Mouse (Mus musculus) cerebellum, adult 2 months (tissue): ENCODE data around the gene Gna11. TPM values are rescaled to one million over a fixed set of nuclear protein-coding genes. Genes with fewer than 3 reads are reported as not detected.
A peak's percentile ranks its signal among the peaks of the same experiment; 100 is the strongest.

Experiments
- DNase-seq, 2 experiments: peaks; one replicate each; pipeline ENCODE4 v3.0.0; 2021
- H3K27ac ChIP-seq: fragments of 200-500 bp; 2 replicates; pipeline ENCODE4 v1.5.1; 2012; ENCODE audit warnings: low read length, control low read depth, inconsistent platforms; ENCODE audit not compliant: insufficient read depth
- H3K27me3 ChIP-seq: fragments of 200-500 bp; 2 replicates; pipeline ENCODE4 v1.6.1; 2012; ENCODE audit warnings: inconsistent platforms, mild to moderate bottlenecking, low read length, moderate library complexity; ENCODE audit not compliant: control insufficient read depth, insufficient read depth
- H3K4me1 ChIP-seq: fragments of 200-500 bp; 2 replicates; pipeline ENCODE4 v1.6.1; 2011; ENCODE audit warnings: low read length; ENCODE audit not compliant: control insufficient read depth, insufficient read depth
- H3K4me3 ChIP-seq: fragments of 200-500 bp; replicated peaks from 2 replicates; pipeline ENCODE3; 2011; ENCODE audit warnings: mild to moderate bottlenecking, low read depth, low read length, control low read depth; ENCODE audit not compliant: insufficient read depth
- CTCF ChIP-seq: fragments of 200-500 bp; IDR thresholded peaks from 2 replicates; pipeline ENCODE4 v1.5.1; 2011; ENCODE audit warnings: low read depth, mild to moderate bottlenecking, control low read depth, low read length, moderate library complexity, borderline replicate concordance; ENCODE audit not compliant: insufficient read depth
- POLR2A ChIP-seq: fragments of 200-500 bp; IDR thresholded peaks from 2 replicates; pipeline ENCODE4 v1.6.1; 2011; ENCODE audit warnings: low read length, control low read depth, borderline replicate concordance; ENCODE audit not compliant: insufficient read depth
- WGBS: fragments of 180-500 bp; shearing (Covaris S2); methylation state at CpG from one replicate; pipeline ENCODE4 v1.1.7; 2018; 5-methylcytosine and 5-hydroxymethylcytosine counted together
- polyA plus RNA-seq: library from polyadenylated mRNA; depleted of rRNA; stranded (reverse); fragments of >200 nt; gene quantifications from 2 replicates; pipeline ENCODE4 v1.2.3, GENCODE M21; 2012

The Gna11 gene
- polyA plus RNA-seq, 1 experiment: 107 TPM

DNA sequence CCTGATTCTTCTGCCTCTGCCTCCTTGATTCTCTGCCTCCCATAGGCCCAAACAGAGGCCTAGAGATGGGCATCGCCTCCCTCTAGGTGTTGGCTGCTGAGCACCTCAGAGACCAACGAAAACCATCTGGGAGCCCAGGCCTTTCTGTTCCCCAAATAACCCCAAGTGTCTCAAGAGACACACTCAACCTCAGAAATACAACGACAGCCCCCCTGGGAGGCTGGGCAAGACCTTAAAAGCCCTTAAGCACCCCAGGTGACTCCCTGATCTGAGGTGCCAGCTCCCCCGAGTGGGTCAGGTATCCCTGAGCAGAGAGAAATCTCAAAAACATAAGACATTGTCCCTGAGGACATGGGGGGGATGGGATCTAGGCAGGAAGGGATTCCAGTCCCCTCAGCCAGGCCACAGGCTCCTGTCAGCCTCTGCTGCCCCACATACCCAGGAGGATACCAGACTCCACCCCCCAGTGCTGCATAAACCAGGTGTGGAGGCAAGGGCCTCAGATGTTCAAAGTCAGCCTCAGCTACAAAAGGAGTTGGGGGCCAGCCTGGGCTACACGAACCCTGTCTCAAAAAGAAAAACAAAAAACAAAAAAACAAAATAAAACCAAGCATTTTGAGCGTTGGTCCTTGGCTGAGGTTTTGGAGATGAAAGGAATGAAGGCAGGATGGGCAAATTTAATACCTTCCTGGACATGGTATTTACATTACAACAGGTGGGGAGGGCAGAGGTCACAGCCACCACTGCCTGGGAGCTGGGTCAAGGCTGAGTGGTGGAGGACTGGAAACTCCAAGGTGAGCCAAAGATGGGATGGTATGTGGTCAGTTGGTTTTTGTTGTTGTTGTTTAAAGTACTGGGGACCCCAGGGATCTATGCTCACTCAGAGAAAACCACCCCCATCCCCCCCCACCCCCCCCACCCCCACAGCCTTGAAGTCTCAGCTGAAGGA, 9.1 kb upstream of the Gna11 start:
- 80% methylated on average over 6 of the region's 6 CpGs for WGBS

DNA sequence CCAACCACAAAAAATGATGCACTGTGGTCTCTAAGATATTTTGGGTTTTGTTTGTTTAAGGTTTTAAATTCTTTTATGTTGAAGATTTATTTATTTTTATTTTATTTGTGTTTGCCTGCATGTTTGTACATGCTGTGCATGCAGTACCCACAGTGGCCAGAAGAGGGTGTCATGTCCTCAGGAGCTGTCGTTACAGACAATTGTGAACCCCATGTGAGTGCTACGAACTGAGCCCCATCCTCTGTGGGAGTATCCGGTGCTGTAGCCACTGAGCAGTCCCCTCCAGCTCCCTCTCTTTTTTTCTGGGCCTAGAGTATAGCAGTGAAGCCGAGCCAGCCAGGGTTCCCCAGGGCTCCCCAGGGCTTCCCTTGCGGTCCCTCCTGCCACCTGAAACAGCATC, 8.2 kb upstream of the Gna11 start:
- no peak overlapping the region for H3K27ac ChIP-seq
- DNase-seq: no peak

More for the DNA sequence above, 9.1 kb upstream of the Gna11 start:
- no peak for TF ChIP-seq CTCF
- no peak for TF ChIP-seq POLR2A
- Histone ChIP-seq H3K4me1 (no peaks in the 10 kb centered on the region; the same call in 1 of the 2 replicates), H3K27ac (no peak overlapping the region), H3K4me3 (no peak overlapping the region), H3K27me3 (no peaks in the 10 kb centered on the region)
- DNase-seq: no peak

GRCm38 (mm10) chr10:81551597-81552102, 6.7 kb upstream of the Gna11 start:
- no peaks in the 10 kb centered on the region; the same call in 1 of the 2 replicates for H3K4me1 ChIP-seq
- no peak overlapping the region for H3K27ac ChIP-seq
- peak; percentile 78 to 81 for DNase-seq
- no peaks in the 10 kb centered on the region for H3K27me3 ChIP-seq
- 2% methylated on average over 12 of the region's 12 CpGs for WGBS
- TF ChIP-seq CTCF (peak; percentile 88), POLR2A (no peak)
- H3K4me3 ChIP-seq: no peak overlapping the region

More for the DNA sequence above, 8.2 kb upstream of the Gna11 start:
- Histone ChIP-seq H3K4me3 (no peak overlapping the region), H3K27me3 (no peaks in the 10 kb centered on the region), H3K4me1 (no peaks in the 10 kb centered on the region; the same call in 1 of the 2 replicates)
- TF ChIP-seq POLR2A (no peak), CTCF (peak; percentile 62)
- 86% methylated on average over 5 of the region's 5 CpGs for WGBS

DNA sequence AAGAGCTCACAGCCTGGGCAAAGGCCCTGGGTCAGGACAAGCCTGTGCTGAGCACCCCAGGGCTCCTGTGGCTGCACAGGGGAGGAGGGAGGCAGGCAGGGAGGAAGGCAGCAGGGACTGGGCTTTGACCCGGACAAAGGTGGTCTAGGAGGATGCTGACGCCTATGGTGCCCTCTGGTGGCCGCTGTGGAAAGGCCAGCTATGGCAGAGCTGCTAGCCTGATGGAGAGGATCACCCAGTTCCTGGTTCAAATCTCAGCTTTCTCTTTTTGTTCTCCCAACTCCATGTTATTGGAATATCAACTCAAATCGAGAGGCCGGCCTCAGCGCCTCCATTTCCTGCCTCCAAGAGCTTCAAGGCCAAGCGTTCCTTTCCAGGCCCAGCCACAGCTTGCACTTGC, 5.3 kb upstream of the Gna11 start:
- peak; percentile 51 to 65 for DNase-seq
- Histone ChIP-seq H3K4me3 (no peak overlapping the region), H3K27me3 (no peaks in the 10 kb centered on the region), H3K4me1 (peaks cover 3% of the 10 kb centered on the region; the same call in 1 of the 2 replicates), H3K27ac (no peak overlapping the region)
- TF ChIP-seq CTCF (peak; percentile 72), POLR2A (no peak)
- 10% methylated on average over 7 of the region's 7 CpGs for WGBS

DNA sequence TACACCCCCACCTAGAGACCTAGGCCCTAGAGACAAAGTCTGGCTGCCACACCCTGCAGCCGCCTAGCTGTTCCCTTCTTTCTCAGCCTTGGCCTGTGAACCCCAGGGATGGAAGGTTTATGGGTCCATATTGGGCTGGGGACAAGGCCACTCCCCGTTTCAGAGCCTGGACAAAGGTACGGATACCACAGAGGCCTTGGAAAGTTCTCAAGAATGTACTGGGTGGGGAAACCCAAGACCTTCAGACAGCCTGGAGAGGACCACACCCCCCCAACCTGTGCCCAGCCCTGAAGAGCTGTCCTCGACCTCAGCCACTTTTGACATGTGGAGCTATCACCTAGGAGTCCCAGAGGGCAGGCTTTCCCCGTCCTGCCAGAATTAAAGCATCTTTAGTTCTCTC, 4.0 kb upstream of the Gna11 start:
- no peak for TF ChIP-seq CTCF
- peaks cover 3% of the 10 kb centered on the region; the same call in 1 of the 2 replicates for H3K4me1 ChIP-seq
- no peak overlapping the region for H3K4me3 ChIP-seq
- DNase-seq: no peak
- 77% methylated on average over 5 of the region's 5 CpGs for WGBS
- H3K27ac ChIP-seq: no peak overlapping the region
- H3K27me3 ChIP-seq: no peaks in the 10 kb centered on the region

DNA sequence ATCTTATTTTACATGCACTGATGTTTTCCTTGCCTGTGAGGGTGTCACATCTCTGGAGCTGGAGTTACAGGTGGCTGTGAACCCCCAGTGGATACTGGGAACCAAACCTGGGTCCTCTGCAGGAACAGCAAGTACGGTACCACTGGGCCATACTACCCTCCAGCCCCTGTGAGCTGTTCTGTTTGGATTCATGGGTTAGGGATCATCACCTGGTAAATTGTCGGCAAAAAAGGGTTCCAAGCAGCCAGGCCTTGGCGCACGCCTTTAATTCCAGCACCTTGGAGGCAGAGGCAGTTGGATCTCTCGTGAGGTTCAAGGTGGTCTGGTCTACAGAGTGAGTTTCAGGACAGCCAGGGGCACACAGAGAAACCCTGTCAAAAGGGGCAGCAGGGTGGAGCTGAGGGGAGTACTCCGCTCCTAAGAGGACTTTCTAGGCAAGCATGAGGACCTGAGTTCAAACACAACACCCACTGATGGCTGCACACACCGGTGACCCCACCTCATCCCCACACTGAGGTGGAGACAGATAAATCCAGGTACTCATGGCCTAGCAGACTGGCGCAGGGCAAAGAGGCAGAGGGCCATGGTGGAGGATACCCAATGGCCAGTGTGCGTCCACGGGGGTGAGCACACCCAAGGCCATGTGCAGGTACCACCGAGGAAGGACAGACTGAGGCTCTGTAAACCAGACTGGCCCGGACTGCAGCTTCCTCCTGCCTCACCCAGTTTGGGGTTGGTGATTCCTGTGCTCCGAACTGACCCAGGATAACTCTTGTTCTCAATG, 2.0 kb upstream of the Gna11 start:
- TF ChIP-seq POLR2A (no peak), CTCF (no peak)

GRCm38 (mm10) chr10:81546332-81546731, 1.3 kb upstream of the Gna11 start:
- no peak overlapping the region for H3K4me3 ChIP-seq
- no peaks in the 10 kb centered on the region for H3K27me3 ChIP-seq
- peaks cover 26% of the 10 kb centered on the region for H3K4me1 ChIP-seq
- TF ChIP-seq POLR2A (no peak), CTCF (no peak)
- H3K27ac ChIP-seq: no peak overlapping the region
- no peak for DNase-seq
- WGBS: 90% methylated on average over 5 of the region's 5 CpGs

More for the DNA sequence above, 2.0 kb upstream of the Gna11 start:
- Histone ChIP-seq H3K27me3 (no peaks in the 10 kb centered on the region), H3K4me1 (peaks cover 21% of the 10 kb centered on the region), H3K27ac (no peak overlapping the region), H3K4me3 (no peak overlapping the region)
- no peak for DNase-seq
- WGBS: 93% methylated on average over 13 of the region's 13 CpGs
